Mouse (Mus musculus): Measurements from ENCODE around the gene Fam104a. TPM values are rescaled to one million over a fixed set of nuclear protein-coding genes. Genes with fewer than 3 reads are reported as not detected.

Fam104a gene
- polyA plus RNA-seq, 1 experiment from 2014 or later, result 51.8 TPM

DNA sequence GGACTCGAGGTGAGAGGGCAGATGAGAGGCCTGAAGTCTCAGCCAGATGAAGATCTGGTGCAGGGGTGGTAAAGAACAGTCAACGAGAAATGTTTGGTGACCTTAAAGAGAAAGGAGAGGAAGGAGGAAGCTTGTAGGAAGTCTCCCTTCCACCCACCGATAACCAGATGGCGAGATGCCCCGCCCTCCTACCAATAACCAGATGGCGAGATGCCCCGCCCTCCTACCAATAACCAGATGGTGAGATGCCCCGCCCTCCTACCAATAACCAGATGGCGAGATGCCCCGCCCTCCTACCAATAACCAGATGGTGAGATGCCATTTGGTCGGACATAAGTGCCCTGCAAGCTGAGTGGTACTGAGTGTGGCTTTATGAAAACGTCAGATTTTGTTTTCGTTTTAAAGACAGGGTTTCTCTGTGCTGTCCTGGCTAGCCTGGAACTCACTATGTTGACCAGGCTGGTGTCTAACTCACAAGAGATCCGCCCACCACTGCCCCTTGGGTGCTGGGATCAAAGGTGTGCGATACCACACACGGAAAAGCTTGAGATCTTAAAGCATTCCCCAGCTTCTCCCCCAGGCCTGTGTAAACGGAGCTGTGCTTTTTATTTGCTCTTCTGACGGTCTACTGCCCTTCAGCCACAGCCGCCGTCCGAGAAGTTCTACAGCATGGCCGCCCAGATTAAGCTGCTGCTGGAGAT lies 32.6 kb downstream of the Fam104a start:
- Histone ChIP-seq H3K4me3 (replicated peaks) (no peak overlapping the region), H3K4me1 (replicated peaks) (peaks cover 55% of the 10 kb centered on the region), H3K36me3 (peaks cover 49% of the 10 kb centered on the region), H3K4me2 (peak overlapping the region; percentile 70), H3K9ac (replicated peaks) (0 out of 2 replicates have a peak overlapping the region, but pooled peaks have one; percentile 18), H3K9me3 (no peaks in the 10 kb centered on the region), H3K27me3 (no peaks in the 10 kb centered on the region), H3K27ac (peak overlapping the region; percentile 47; the same call in 1 of the 2 replicates)
- WGBS, result 52% methylated on average over 22 of the region's 22 CpGs
- no peak for ATAC-seq (ENCODE audit: insufficient number of reproducible peaks, insufficient read depth, low FRiP score, low TSS enrichment, low read depth)

DNA sequence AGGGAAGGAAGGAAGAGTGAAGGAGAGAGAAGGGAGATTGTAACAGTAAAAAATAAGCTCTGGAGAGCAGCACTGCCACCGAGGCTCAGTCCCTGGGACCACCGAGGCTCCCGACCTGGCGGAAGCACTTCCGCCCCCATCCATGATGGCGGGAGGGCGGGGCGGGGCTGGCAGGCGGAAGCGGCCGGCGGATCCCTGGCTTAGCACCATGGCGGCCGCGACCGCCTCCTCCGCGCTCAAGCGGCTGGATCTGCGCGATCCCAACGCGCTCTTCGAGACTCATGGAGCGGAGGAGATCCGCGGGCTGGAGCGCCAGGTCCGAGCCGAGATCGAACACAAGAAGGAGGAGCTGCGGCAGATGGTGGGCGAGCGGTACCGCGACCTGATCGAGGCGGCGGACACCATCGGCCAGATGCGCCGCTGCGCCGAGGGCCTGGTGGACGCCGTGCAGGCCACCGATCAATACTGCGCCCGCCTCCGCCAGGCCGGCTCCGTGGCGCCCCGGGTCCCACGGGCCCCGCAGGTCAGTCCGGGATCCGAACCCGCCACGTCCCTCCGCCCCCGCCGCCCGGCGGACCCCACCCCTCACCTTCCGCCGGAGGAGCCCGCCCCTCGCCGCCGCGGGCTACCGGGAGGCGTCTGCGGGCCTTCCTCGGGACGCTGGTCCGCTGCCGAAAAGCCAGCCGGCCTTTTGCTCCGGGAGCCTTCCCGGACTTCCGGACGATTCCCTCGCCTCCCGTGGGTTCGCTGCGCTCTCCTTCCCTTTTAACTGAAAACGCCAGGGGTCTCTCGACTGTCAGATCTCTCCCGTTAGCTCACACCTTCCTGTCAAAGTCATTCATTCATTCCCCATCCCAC lies 34.4 kb downstream of the Fam104a start, which contains the start of gene Slc39a11:
Slc39a11 (minus strand) TSS at position 727 of the 858 bp plus-strand sequence.
- peak within 1 kb of the TSS; percentile 70 for H3K4me2 ChIP-seq
- peak within 1 kb of the TSS; percentile 96 for H3K4me3 ChIP-seq (replicated peaks)
- H3K36me3 ChIP-seq, result peaks cover 33% of the 10 kb centered on the region
- ATAC-seq (ENCODE audit: insufficient number of reproducible peaks, insufficient read depth, low FRiP score, low TSS enrichment, low read depth), result peak; percentile 71; the same call in 1 of the 2 replicates
- H3K4me1 ChIP-seq (replicated peaks), result peaks cover 46% of the 10 kb centered on the region
- no peaks in the 10 kb centered on the region; the same call in 1 of the 2 replicates for H3K9me3 ChIP-seq
- no peaks in the 10 kb centered on the region for H3K27me3 ChIP-seq
- peak within 1 kb of the TSS; percentile 89 for H3K27ac ChIP-seq
- WGBS, result under 1% methylated on average over 90 of the region's 91 CpGs
- peak within 1 kb of the TSS; percentile 90 for H3K9ac ChIP-seq (replicated peaks)

DNA sequence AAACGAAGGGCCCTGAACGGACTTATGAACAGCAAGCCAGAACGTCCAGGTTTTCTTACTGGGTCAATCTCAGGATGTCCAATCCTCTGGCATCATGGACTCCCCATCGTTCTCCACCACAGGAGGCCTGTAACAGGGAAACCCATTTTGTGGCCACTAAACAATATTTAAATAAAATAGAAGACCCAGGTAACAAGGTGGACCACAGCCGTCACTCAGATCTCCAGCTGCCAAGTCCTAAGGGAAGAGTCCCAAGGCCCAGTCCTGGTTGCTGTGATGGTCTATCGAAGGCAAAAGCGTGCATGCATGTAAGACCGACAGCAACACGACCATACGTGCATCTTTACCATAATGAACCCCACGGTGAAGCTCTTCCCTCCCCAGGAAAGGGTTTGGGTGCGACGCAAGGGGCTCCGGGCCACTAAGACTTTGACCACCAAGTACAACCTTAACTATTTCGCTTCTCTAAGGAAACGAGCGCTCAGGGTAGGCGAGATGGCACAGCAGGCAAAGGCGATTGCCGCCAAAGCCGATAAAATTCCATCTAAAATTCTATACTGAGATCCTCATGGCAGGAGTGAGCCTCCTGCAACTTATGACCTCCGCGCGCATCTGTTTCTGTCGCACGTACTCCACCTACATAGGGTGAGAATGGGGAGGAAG lies 35.1 kb downstream of the Fam104a start, which contains the start of gene Cog1:
Cog1 (plus strand) TSS at position 480 of the 663 bp plus-strand sequence.
- H3K27me3 ChIP-seq, result no peaks in the 10 kb centered on the region
- WGBS, result 40% methylated on average over 26 of the region's 26 CpGs
- H3K4me2 ChIP-seq, result peak within 1 kb of the TSS; percentile 70
- H3K4me1 ChIP-seq (replicated peaks), result peaks cover 40% of the 10 kb centered on the region
- ATAC-seq (ENCODE audit: insufficient number of reproducible peaks, insufficient read depth, low FRiP score, low TSS enrichment, low read depth), result no peak
- H3K36me3 ChIP-seq, result peaks cover 26% of the 10 kb centered on the region
- H3K9ac ChIP-seq (replicated peaks), result peak within 1 kb of the TSS; percentile 90
- H3K4me3 ChIP-seq (replicated peaks), result peak within 1 kb of the TSS; percentile 96
- H3K9me3 ChIP-seq, result no peaks in the 10 kb centered on the region; the same call in 1 of the 2 replicates
- H3K27ac ChIP-seq, result peak within 1 kb of the TSS; percentile 89

DNA sequence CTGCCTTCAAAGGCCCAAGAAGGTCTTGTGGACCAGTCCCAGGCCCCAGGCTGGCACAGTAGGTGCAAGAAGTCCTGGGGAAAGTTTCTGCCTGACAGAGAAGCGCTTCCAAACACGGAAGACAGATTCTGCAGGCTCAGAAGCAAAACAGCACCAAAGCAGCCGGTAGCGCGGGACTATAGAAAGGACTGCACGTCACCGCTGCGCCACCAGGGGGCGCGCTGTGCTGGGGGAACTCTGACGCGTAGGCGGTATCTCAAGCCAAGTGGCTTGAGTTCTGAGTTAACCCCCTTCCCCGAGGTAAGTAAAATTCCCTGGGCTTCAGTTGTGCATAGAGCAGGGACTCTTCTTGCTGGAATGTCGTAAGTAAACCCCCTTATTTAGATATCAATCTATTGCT lies 35.8 kb downstream of the Fam104a start:
- peak overlapping the region; percentile 28; the same call in 1 of the 2 replicates for H3K4me2 ChIP-seq
- no peak for ATAC-seq (ENCODE audit: insufficient number of reproducible peaks, insufficient read depth, low FRiP score, low TSS enrichment, low read depth)
- H3K9me3 ChIP-seq, result no peaks in the 10 kb centered on the region; the same call in 1 of the 2 replicates
- H3K27ac ChIP-seq, result no peak overlapping the region
- H3K4me3 ChIP-seq (replicated peaks), result 0 out of 2 replicates have a peak overlapping the region, but pooled peaks have one; percentile 4
- 4% methylated on average over 15 of the region's 15 CpGs for WGBS
- H3K4me1 ChIP-seq (replicated peaks), result peaks cover 35% of the 10 kb centered on the region
- H3K27me3 ChIP-seq, result no peaks in the 10 kb centered on the region; the same call in 1 of the 2 replicates
- H3K9ac ChIP-seq (replicated peaks), result 0 out of 2 replicates have a peak overlapping the region, but pooled peaks have one; percentile 18
- H3K36me3 ChIP-seq, result peaks cover 19% of the 10 kb centered on the region

DNA sequence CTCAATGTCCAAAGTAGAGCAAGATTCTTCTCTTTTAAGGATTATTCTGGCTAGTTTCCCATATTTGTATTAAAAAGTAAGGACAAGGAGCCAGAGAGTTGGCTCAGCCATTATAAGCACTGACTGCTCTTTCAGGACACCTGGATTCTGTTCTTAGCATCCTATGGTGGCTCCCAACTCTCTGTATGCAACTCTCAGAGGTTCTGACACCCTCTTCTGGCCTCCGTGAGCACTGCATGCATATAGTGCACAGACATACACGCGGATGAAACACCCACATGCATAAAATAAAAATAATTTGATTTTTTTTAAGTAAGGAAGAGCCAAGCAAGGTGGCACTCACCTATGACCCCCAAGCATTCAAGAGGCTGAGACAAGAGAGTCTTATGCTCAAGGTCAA lies 38.8 kb downstream of the Fam104a start:
- ATAC-seq (ENCODE audit: insufficient number of reproducible peaks, insufficient read depth, low FRiP score, low TSS enrichment, low read depth), result no peak

DNA sequence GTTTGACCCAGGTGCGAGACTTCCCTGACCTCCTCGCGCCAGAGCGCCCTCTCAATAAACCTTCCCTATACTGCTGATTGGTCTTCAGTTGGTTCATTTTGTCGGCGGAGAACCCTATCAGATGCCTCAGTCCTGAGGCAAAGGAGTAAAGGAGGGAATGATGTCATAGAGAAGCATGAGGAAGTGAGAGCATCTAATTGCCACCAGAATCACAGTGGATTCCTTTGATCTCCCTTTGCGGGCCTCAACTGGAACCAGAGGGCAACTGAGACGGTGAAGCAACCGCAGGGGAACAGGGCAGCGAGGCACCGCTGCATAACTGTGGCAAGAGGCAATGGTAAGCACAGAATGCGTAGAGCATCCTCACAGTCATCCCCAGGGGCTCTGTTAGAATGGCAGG lies 45.3 kb downstream of the Fam104a start:
- Histone ChIP-seq H3K9ac (replicated peaks) (no peak overlapping the region), H3K27ac (no peak overlapping the region), H3K4me1 (replicated peaks) (no peaks in the 10 kb centered on the region), H3K36me3 (no peaks in the 10 kb centered on the region), H3K4me2 (no peak overlapping the region), H3K27me3 (no peaks in the 10 kb centered on the region; the same call in 1 of the 2 replicates), H3K9me3 (peaks cover 9% of the 10 kb centered on the region; the same call in 1 of the 2 replicates), H3K4me3 (replicated peaks) (no peak overlapping the region)
- 82% methylated on average over 12 of the region's 12 CpGs for WGBS
- ATAC-seq (ENCODE audit: insufficient number of reproducible peaks, insufficient read depth, low FRiP score, low TSS enrichment, low read depth), result no peak

More for the DNA sequence above, 38.8 kb downstream of the Fam104a start:
- Histone ChIP-seq H3K27ac (no peak overlapping the region), H3K4me1 (replicated peaks) (peaks cover 16% of the 10 kb centered on the region), H3K4me2 (no peak overlapping the region), H3K36me3 (no peaks in the 10 kb centered on the region), H3K27me3 (no peaks in the 10 kb centered on the region; the same call in 1 of the 2 replicates), H3K9me3 (no peaks in the 10 kb centered on the region; the same call in 1 of the 2 replicates), H3K9ac (replicated peaks) (no peak overlapping the region), H3K4me3 (replicated peaks) (no peak overlapping the region)
- 86% methylated on average over 3 of the region's 3 CpGs for WGBS

DNA sequence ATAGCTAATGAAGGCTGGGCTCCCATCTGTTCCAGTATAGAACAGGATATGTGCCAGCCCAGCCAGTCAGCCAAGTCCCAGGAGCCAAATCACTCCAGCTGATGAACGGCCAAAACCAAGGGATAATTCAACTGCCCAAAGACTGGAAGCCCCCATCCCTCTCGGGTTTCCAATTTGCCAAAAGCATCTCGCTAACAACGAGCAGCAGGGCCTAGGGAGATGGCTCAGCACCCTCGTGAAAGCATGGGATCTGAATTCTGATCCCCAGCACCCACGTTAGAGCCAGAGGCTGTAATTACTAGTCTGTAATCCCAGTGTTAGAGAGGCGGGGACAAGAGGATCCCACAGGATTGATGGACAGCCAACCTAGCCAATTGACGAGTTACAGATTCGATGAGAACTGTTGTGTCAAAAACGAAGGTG lies 49.2 kb downstream of the Fam104a start:
- H3K27ac ChIP-seq, result no peak overlapping the region
- WGBS, result 69% methylated on average over 10 of the region's 10 CpGs
- H3K4me3 ChIP-seq (replicated peaks), result no peak overlapping the region
- H3K9ac ChIP-seq (replicated peaks), result no peak overlapping the region
- ATAC-seq (ENCODE audit: insufficient number of reproducible peaks, insufficient read depth, low FRiP score, low TSS enrichment, low read depth), result no peak
- H3K4me2 ChIP-seq, result no peak overlapping the region
- H3K36me3 ChIP-seq, result no peaks in the 10 kb centered on the region
- H3K27me3 ChIP-seq, result no peaks in the 10 kb centered on the region
- peaks cover 9% of the 10 kb centered on the region; the same call in 1 of the 2 replicates for H3K9me3 ChIP-seq
- no peaks in the 10 kb centered on the region for H3K4me1 ChIP-seq (replicated peaks)

DNA sequence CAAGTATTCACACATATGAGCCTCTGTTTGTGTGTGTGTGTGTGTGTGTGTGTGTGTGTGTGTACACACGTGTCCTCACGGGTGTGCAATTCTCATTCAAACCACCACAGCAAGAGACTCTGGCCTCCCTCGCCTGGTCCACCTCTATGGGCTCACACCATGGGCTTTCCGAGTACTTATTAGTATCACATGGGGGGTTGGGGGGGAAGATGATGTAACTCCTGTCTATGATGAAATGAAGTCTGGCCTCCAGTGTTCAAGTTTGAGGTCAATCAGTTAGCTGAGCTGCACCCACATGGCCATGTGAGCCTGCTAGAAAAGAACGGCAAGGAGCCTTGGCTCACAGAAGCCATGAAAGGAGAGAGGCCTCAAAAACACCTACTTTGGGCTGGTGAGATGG lies 50.6 kb downstream of the Fam104a start:
- Histone ChIP-seq H3K27me3 (no peaks in the 10 kb centered on the region), H3K9ac (replicated peaks) (no peak overlapping the region), H3K36me3 (no peaks in the 10 kb centered on the region), H3K4me3 (replicated peaks) (no peak overlapping the region), H3K4me1 (replicated peaks) (no peaks in the 10 kb centered on the region), H3K27ac (no peak overlapping the region), H3K4me2 (no peak overlapping the region), H3K9me3 (peaks cover 6% of the 10 kb centered on the region; the same call in 1 of the 2 replicates)
- 90% methylated on average over 5 of the region's 5 CpGs for WGBS
- ATAC-seq (ENCODE audit: insufficient number of reproducible peaks, insufficient read depth, low FRiP score, low TSS enrichment, low read depth), result no peak

DNA sequence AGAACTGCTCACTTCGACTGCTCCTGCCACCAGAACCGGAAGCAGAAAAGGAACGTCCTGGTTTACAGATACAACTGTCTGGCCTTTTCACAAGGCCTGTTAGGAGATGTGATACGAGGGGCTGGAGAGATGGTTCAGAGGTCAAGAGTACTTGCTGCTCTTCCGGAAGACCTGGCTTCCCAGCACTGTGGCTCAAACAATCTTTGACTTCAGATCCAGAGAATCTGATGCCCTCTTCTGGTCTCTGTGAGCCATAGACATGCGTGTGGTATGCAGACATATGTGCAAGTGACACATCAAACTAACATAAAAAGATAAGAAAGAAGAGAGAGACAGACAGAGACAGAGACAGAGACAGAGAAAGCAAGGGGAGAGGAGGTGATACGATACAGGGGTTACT lies 51.7 kb downstream of the Fam104a start:
- WGBS, result 81% methylated on average over 7 of the region's 7 CpGs
- no peak overlapping the region for H3K27ac ChIP-seq
- no peak for ATAC-seq (ENCODE audit: insufficient number of reproducible peaks, insufficient read depth, low FRiP score, low TSS enrichment, low read depth)

DNA sequence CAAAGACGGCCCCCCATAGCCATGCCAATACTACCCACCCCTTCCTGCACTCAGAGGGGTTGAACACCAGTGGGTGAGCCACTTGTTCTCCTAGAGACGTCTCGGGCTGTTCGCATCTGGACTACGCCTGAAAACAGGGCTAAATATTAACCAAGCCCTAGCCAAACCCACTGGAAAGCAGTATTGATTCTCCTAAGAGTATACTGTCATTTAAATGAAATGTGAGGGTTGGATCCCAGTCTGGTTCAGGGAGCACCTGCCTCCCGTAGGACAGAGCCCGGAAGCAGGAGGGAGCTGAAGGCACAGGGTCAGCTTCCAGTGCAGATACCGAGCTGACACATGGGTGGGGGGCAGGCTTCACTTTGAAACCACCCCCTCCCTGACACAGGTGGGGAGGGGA lies 52.1 kb downstream of the Fam104a start:
- H3K4me3 ChIP-seq (replicated peaks), result no peak overlapping the region
- no peaks in the 10 kb centered on the region for H3K27me3 ChIP-seq
- H3K9me3 ChIP-seq, result no peaks in the 10 kb centered on the region
- H3K36me3 ChIP-seq, result no peaks in the 10 kb centered on the region
- WGBS, result 81% methylated on average over 8 of the region's 8 CpGs
- H3K4me2 ChIP-seq, result no peak overlapping the region
- ATAC-seq (ENCODE audit: insufficient number of reproducible peaks, insufficient read depth, low FRiP score, low TSS enrichment, low read depth), result no peak
- H3K9ac ChIP-seq (replicated peaks), result no peak overlapping the region
- no peak overlapping the region for H3K27ac ChIP-seq
- no peaks in the 10 kb centered on the region for H3K4me1 ChIP-seq (replicated peaks)

More for the DNA sequence above, 51.7 kb downstream of the Fam104a start:
- Histone ChIP-seq H3K4me3 (replicated peaks) (no peak overlapping the region), H3K36me3 (no peaks in the 10 kb centered on the region), H3K4me2 (no peak overlapping the region), H3K4me1 (replicated peaks) (no peaks in the 10 kb centered on the region), H3K9me3 (no peaks in the 10 kb centered on the region), H3K27me3 (no peaks in the 10 kb centered on the region), H3K9ac (replicated peaks) (no peak overlapping the region)
